Mouse (Mus musculus): ENCODE measurements around the gene 5730507C01Rik. TPM values are rescaled to one million over a fixed set of nuclear protein-coding genes. Genes with fewer than 3 reads are reported as not detected.
"Not testable (repeated sequence)": the region's sequence is repeated elsewhere in the genome, so short reads cannot be mapped to it uniquely, and the experiment has no call there.

The 5730507C01Rik gene
- 2.8 and 3.2 TPM in 2 replicates for polyA plus RNA-seq (2016; fragmentation: Nextera tagmentation; extraction: Ambion mirVana)

- peaks cover 4% of the 10 kb centered on the region; the same call in 1 of the 2 replicates for H3K27me3 ChIP-seq
- peak within 1 kb of the TSS; percentile 46 for H3K4me2 ChIP-seq (replicated peaks)
- H3K9ac ChIP-seq, result peak within 1 kb of the TSS; percentile 47
- H3K36me3 ChIP-seq, result no peaks in the 10 kb centered on the region
- H3K9me3 ChIP-seq, result peaks cover 16% of the 10 kb centered on the region
- WGBS, result 4% methylated on average over 34 of the region's 36 CpGs
- H3K27ac ChIP-seq, result no peak within 1 kb of the TSS
- H3K4me1 ChIP-seq, result no peaks in the 10 kb centered on the region
- H3K4me3 ChIP-seq, result peak within 1 kb of the TSS; percentile 43
- ATAC-seq (ENCODE audit: insufficient number of reproducible peaks, insufficient read depth, low FRiP score, low TSS enrichment), result no peak
Measured at GRCm38 (mm10) chr12:18514171-18514570, at the start of gene 5730507C01Rik. Gene 5730507C01Rik (plus strand): TSS chr12:18514510.

- Histone ChIP-seq H3K9me3 (peaks cover 16% of the 10 kb centered on the region), H3K4me3 (peak overlapping the region; percentile 43), H3K4me2 (replicated peaks) (peak overlapping the region; percentile 46), H3K9ac (peak overlapping the region; percentile 47)
- not testable (repeated sequence) for H3K27ac ChIP-seq; H3K27me3 ChIP-seq; H3K36me3 ChIP-seq; H3K4me1 ChIP-seq; ATAC-seq (ENCODE audit: insufficient number of reproducible peaks, insufficient read depth, low FRiP score, low TSS enrichment)
- 4% methylated on average over 52 of the region's 52 CpGs for WGBS
Measured at GRCm38 (mm10) chr12:18514616-18515015, 306 bp downstream of the 5730507C01Rik start.

GRCm38 (mm10) chr12:18515077-18515476 is 767 bp downstream of the 5730507C01Rik start:
- peak overlapping the region; percentile 46 for H3K4me2 ChIP-seq (replicated peaks)
- not testable (repeated sequence) for ATAC-seq (ENCODE audit: insufficient number of reproducible peaks, insufficient read depth, low FRiP score, low TSS enrichment)
- 17% methylated on average over 17 of the region's 17 CpGs for WGBS

More at GRCm38 (mm10) chr12:18515077-18515476, 767 bp downstream of the 5730507C01Rik start:
- not testable (repeated sequence) for H3K4me1 ChIP-seq, H3K27ac ChIP-seq, H3K36me3 ChIP-seq, H3K27me3 ChIP-seq, H3K9ac ChIP-seq
- Histone ChIP-seq H3K4me3 (peak overlapping the region; percentile 43), H3K9me3 (peaks cover 16% of the 10 kb centered on the region)

Data from embryonic facial prominence, embryonic 12.5 days (tissue).